Mouse (Mus musculus): ENCODE results near the gene Bcl6. TPM values are rescaled to one million over a fixed set of nuclear protein-coding genes. Genes with fewer than 3 reads are reported as not detected.

Gene Bcl6
- polyA plus RNA-seq, 1 experiment from 2014 or later, result 1.8 TPM

DNA sequence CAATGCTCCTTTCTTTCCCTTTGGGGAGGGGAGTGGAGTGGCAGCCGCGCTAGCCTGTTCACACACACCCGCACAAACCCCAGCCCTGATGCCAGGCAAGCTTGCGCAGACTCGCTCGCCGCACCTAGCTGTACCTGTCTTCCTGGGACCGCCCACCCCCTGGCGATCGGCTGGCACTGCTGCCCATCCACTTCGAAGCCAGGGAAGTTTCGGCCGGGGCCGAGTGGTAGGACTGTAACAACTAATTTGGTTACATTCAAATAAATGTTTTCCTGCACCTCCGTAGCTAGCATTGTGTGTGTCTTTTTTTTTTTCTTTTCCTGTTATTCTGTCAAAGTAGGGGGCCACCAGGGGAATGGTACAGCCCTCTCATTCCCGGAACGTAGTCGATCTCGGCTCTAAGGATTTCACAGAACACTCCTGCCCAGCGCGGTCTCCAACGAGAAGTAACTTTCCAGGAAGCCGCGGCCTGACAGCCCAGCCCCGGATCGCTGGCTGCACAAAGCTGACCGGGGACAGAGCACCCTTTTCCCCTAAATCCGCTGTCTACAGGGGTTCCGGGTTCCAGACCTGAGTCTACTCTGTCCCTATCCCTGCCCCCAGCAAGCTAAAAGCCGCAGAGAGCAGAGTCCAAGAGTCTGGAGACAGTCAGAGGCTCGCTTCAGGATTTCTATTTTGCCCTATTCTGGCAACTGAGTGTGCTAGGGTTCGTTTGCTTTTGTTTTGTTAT is 7.5 kb downstream of the Bcl6 start:
- no peak overlapping the region for H3K27ac ChIP-seq
- ATAC-seq (ENCODE audit: insufficient number of reproducible peaks, insufficient read depth, low FRiP score, low TSS enrichment, low read depth), result no peak
- peaks cover 33% of the 10 kb centered on the region for H3K27me3 ChIP-seq
- 1% methylated on average over 32 of the region's 32 CpGs for WGBS
- no peaks in the 10 kb centered on the region for H3K9me3 ChIP-seq
- peaks cover 6% of the 10 kb centered on the region; the same call in 1 of the 2 replicates for H3K36me3 ChIP-seq
- peak overlapping the region; percentile 92 for H3K4me2 ChIP-seq
- peak overlapping the region; percentile 64 for H3K9ac ChIP-seq
- H3K4me3 ChIP-seq, result peak overlapping the region; percentile 48
- peaks cover 54% of the 10 kb centered on the region for H3K4me1 ChIP-seq

DNA sequence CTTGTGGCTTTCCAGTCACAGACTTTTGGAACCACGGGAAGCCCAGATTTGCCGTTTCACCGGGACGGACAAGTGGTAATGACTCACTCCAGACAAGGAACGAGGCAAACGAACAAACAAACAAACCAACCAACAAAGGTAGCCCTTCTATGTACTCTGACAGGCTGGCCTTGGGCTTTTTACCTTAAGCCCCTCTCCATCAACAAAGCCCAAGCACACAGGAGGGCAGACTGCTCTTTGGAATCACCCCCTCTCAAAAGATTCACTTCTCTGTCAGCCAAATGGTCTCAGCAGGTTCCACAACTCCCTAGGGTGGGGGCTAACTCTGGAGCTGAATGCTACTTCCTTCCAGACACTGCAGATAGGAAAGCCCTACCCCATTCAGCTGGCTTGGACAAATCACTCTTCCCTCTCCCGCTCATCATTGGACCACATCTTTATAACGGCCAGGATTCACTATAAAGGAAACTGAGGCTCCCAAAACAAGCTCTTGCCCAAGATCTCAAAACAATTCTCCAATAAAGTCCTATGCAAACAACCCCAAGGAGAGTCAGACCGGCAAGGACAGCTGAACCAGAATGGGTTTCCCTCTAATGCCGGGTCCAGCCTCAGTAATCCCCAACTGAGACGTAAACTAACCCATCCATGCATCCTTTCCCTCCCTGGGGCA is 8.3 kb downstream of the Bcl6 start:
- ATAC-seq (ENCODE audit: insufficient number of reproducible peaks, insufficient read depth, low FRiP score, low TSS enrichment, low read depth), result no peak
- Histone ChIP-seq H3K36me3 (peaks cover 6% of the 10 kb centered on the region; the same call in 1 of the 2 replicates), H3K27me3 (peaks cover 32% of the 10 kb centered on the region), H3K4me1 (peaks cover 46% of the 10 kb centered on the region), H3K27ac (no peak overlapping the region), H3K4me2 (peak overlapping the region; percentile 92), H3K4me3 (peak overlapping the region; percentile 48), H3K9ac (peak overlapping the region; percentile 64), H3K9me3 (no peaks in the 10 kb centered on the region)
- WGBS, result 7% methylated on average over 11 of the region's 11 CpGs

DNA sequence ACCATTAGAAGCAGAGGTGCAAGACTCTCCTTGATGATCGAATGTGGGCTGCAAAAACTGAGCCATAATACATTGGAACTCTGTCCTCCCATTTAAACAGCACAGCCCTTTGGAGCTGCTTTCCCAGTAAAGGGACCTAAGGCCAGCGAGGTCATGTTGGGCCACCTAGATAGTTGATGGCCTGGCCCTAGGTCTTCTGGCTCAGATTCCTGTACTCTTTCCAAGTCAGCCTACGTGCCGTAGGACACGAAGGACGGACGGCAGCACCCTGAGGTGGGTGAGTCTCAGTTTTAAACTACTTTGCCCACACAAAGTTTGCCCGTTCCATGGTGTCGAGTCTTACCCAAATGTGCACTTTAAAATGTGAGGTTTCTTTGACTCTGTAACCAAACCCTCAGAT is 9.2 kb downstream of the Bcl6 start:
- Histone ChIP-seq H3K27ac (no peak overlapping the region), H3K36me3 (peaks cover 14% of the 10 kb centered on the region), H3K9ac (no peak overlapping the region), H3K4me1 (peaks cover 39% of the 10 kb centered on the region), H3K4me3 (no peak overlapping the region), H3K27me3 (peaks cover 32% of the 10 kb centered on the region), H3K4me2 (no peak overlapping the region), H3K9me3 (no peaks in the 10 kb centered on the region)
- WGBS, result 75% methylated on average over 9 of the region's 9 CpGs
- no peak for ATAC-seq (ENCODE audit: insufficient number of reproducible peaks, insufficient read depth, low FRiP score, low TSS enrichment, low read depth)

DNA sequence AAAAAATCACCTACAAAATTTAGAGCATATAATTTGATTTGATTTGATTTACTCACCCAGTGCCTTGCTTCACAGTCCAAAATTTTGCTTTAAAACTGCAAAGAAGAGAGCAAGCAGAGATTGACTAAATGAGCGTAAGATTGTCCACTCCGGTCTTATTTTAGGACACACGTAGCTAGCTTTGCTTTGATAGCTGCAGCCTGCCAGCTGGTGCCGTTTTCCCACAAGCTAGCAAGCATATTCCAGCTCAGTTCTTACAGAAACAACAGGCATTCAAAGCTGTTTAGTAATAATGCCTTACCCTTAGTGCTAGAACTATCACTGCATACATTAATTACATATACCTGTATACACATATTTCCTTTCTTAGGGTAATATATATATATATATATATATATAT is 10.2 kb downstream of the Bcl6 start:
- Histone ChIP-seq H3K9me3 (no peaks in the 10 kb centered on the region), H3K36me3 (peaks cover 20% of the 10 kb centered on the region), H3K4me3 (no peak overlapping the region), H3K9ac (no peak overlapping the region), H3K4me1 (peaks cover 32% of the 10 kb centered on the region), H3K4me2 (no peak overlapping the region), H3K27me3 (peaks cover 32% of the 10 kb centered on the region), H3K27ac (no peak overlapping the region)
- WGBS, result 65% methylated on average over 4 of the region's 4 CpGs
- ATAC-seq (ENCODE audit: insufficient number of reproducible peaks, insufficient read depth, low FRiP score, low TSS enrichment, low read depth), result no peak

DNA sequence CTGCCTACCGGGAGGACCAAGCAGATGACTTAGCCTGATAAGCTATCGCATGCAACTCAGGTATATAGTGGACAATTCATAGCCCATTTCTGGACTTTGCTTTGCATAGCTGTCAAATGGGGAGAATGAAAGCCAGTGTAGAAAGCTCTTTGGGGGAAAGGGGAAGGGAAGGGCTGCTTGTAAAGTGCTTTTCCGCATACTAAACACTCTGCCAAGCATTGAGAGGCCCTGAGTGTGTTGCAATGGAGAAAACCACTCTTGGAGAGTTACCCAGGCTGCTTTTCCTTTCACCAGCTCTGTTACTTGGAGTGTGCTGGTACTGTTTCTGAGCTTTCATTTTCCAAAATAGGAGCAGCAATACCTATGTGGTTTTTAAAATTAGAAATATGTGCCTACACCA is 10.9 kb downstream of the Bcl6 start:
- Histone ChIP-seq H3K27ac (no peak overlapping the region), H3K9me3 (no peaks in the 10 kb centered on the region), H3K4me2 (no peak overlapping the region), H3K36me3 (peaks cover 21% of the 10 kb centered on the region), H3K27me3 (peaks cover 32% of the 10 kb centered on the region), H3K4me1 (peaks cover 29% of the 10 kb centered on the region), H3K9ac (no peak overlapping the region), H3K4me3 (no peak overlapping the region)
- WGBS, result 81% methylated on average over 3 of the region's 3 CpGs
- no peak for ATAC-seq (ENCODE audit: insufficient number of reproducible peaks, insufficient read depth, low FRiP score, low TSS enrichment, low read depth)

DNA sequence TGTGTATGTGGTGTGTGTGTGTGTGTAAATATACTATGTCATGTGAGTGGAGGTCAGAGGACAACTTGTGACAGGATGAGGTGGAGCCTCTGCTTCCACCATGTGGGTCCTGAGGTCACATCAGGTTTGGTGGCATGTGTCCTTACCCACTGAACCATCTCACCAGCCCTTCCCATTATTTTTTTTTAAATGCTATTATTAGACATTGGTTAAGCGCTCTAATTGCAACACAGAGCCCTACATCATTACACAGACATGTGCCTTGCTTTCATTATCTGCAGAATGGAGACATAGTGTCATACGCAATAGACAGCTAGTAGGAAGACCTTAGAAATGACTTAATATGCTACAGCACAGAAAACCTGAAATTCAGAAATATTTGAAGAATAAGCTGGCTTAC is 12.5 kb downstream of the Bcl6 start:
- H3K9me3 ChIP-seq, result no peaks in the 10 kb centered on the region
- no peak overlapping the region for H3K4me3 ChIP-seq
- peaks cover 18% of the 10 kb centered on the region for H3K4me1 ChIP-seq
- H3K36me3 ChIP-seq, result peaks cover 32% of the 10 kb centered on the region
- no peak overlapping the region for H3K27ac ChIP-seq
- no peak for ATAC-seq (ENCODE audit: insufficient number of reproducible peaks, insufficient read depth, low FRiP score, low TSS enrichment, low read depth)
- no peak overlapping the region for H3K4me2 ChIP-seq
- no peak overlapping the region for H3K9ac ChIP-seq
- H3K27me3 ChIP-seq, result peaks cover 27% of the 10 kb centered on the region
- WGBS, result 82% methylated on average over 2 of the region's 2 CpGs

DNA sequence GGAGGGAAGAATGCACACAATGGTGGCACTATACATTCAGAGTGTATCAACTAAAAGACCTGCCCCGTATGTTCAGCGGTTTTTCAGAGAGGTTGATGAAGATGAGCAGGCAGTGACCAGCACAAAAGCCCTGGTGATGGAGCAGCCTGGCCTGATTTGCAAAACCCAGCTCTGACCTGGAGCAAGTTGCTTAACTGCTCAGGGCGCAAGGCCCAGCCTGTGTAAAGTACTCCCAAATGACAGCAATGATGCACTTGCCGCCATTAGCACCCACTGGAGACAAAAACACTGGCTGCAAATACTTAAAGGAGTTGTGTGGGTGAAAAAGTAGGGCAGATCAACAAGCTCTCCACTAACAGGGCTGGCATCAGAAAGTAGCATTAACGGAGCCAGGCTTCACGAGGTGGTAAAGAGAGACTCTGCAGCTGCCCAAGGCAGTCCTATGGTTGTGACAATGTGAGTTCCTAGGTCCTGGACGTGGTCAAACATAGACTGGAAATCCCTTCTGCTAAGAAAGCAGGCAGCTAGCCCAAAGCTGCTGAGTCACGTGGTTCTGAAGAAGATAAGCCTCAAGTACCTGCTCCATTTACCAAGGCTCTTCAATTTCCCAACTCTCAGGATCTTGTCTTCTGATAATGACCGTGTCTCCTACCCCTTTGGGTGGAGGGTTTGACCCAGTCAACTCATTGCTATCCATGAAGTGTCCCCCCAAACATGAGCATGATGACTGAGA is 14.9 kb downstream of the Bcl6 start:
- no peak overlapping the region for H3K4me2 ChIP-seq
- H3K27me3 ChIP-seq, result peaks cover 4% of the 10 kb centered on the region; the same call in 1 of the 2 replicates
- H3K27ac ChIP-seq, result no peak overlapping the region
- no peak for ATAC-seq (ENCODE audit: insufficient number of reproducible peaks, insufficient read depth, low FRiP score, low TSS enrichment, low read depth)
- 87% methylated on average over 9 of the region's 9 CpGs for WGBS
- H3K9me3 ChIP-seq, result no peaks in the 10 kb centered on the region
- H3K36me3 ChIP-seq, result peaks cover 35% of the 10 kb centered on the region
- H3K4me1 ChIP-seq, result peaks cover 24% of the 10 kb centered on the region
- no peak overlapping the region for H3K9ac ChIP-seq
- no peak overlapping the region for H3K4me3 ChIP-seq

DNA sequence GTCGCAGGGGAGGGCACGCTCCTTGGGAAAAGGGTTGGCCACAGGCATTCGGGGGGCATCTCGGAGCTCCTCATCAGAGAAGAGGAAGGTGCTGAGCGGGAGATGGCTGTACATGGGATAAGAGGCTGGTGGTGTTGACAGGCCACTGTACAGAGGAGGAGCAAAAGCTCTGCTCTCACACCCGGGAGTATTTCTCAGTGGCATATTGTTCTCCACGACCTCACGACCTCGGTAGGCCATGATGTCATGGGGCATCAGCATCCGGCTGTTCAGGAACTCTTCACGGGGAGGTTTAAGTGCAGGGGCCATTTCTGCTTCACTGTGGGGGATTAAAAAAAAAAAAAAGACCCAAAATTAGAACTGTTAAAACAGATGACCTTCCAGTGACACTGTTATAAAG is 15.8 kb downstream of the Bcl6 start:
- Histone ChIP-seq H3K4me3 (no peak overlapping the region), H3K9me3 (no peaks in the 10 kb centered on the region), H3K36me3 (peaks cover 41% of the 10 kb centered on the region), H3K27me3 (peaks cover 4% of the 10 kb centered on the region; the same call in 1 of the 2 replicates), H3K4me1 (peaks cover 27% of the 10 kb centered on the region), H3K9ac (no peak overlapping the region), H3K4me2 (no peak overlapping the region), H3K27ac (no peak overlapping the region)
- WGBS, result 75% methylated on average over 11 of the region's 11 CpGs
- no peak for ATAC-seq (ENCODE audit: insufficient number of reproducible peaks, insufficient read depth, low FRiP score, low TSS enrichment, low read depth)

DNA sequence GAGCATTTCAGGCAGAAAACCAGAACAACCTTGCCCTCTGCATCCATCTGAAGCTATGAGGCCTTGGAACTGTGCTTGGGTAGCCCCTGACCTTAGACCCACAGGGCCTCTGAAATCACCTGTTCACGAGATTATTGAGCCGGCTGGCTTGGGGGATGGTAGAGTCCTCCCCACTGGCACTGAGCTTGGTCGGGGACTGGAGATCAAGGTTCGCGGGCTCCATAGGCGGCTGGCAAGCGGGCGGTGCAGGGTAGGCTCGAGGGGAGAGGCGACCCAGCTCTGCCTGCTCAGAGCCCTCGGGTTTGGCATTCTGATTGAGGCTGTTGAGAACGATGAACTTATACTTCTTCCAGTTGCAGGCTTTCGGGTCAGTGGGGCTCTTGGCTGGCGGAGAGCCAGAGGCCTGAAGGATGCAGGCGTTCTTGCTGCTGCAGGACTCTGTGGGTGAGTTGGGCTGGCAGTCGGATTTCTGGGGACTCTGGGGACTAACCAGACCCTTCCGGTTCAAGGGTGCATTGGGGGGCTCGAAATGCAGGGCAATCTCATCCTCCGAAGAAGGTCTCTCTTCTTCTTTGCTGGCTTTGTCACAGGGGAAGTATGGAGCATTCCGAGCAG is 16.4 kb downstream of the Bcl6 start:
- Histone ChIP-seq H3K9ac (no peak overlapping the region), H3K27me3 (0 out of 2 replicates have a peak, but pooled peaks cover under 1% of the 10 kb centered on the region), H3K4me3 (no peak overlapping the region), H3K9me3 (no peaks in the 10 kb centered on the region), H3K27ac (no peak overlapping the region), H3K36me3 (peaks cover 46% of the 10 kb centered on the region), H3K4me1 (peaks cover 27% of the 10 kb centered on the region), H3K4me2 (no peak overlapping the region)
- ATAC-seq (ENCODE audit: insufficient number of reproducible peaks, insufficient read depth, low FRiP score, low TSS enrichment, low read depth), result no peak
- 78% methylated on average over 20 of the region's 20 CpGs for whole genome bisulfite sequencing

DNA sequence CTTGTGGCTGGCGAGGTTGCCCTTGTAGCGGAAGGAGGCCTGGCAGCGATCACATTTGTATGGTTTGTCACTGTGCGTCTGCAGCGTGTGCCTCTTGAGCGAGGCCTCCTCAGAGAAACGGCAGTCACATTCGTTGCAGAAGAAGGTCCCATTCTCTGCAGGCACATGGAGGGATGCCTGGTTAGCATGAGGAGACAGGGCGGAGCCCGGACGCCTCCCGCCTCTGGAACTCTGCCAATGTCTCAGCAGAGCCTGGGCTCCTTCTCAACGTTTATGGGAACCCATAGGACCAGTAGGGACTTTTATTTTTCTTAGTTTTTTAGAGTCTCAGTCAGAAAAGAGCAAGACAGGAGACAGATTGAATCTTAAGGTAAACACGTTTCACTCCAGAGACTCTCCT is 18.7 kb downstream of the Bcl6 start:
- no peak overlapping the region for H3K4me3 ChIP-seq
- no peak overlapping the region for H3K9ac ChIP-seq
- no peaks in the 10 kb centered on the region for H3K9me3 ChIP-seq
- no peak for ATAC-seq (ENCODE audit: insufficient number of reproducible peaks, insufficient read depth, low FRiP score, low TSS enrichment, low read depth)
- no peak overlapping the region for H3K4me2 ChIP-seq
- H3K36me3 ChIP-seq, result peaks cover 45% of the 10 kb centered on the region
- H3K27me3 ChIP-seq, result no peaks in the 10 kb centered on the region
- peak overlapping the region; percentile 75; the same call in 1 of the 2 replicates for H3K27ac ChIP-seq
- H3K4me1 ChIP-seq, result peaks cover 29% of the 10 kb centered on the region
- 64% methylated on average over 14 of the region's 14 CpGs for WGBS

DNA sequence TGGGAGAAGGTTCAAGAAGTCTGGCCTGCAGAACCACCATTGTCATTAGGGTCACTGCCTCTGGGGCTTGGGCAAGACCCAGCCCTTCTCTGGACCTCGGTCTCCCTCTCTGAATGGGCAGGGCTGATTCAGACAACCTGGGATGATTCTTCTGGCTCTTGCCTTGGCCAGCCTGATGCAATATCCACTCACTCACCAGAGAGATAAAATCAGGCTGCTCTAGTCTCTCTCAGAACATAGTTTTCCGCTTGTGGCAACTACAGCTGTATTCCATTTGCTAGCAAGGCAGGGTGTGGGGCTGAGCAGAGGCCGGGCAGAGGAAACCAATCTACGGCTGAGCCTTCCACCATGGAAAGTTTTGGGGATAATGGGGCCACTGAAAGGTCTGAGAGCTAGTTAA is 19.8 kb downstream of the Bcl6 start:
- H3K36me3 ChIP-seq, result peaks cover 37% of the 10 kb centered on the region
- 45% methylated on average over 4 of the region's 4 CpGs for WGBS

More for the DNA sequence above, 19.8 kb downstream of the Bcl6 start:
- Histone ChIP-seq H3K9ac (no peak overlapping the region), H3K4me1 (peaks cover 39% of the 10 kb centered on the region), H3K27me3 (no peaks in the 10 kb centered on the region), H3K27ac (peak overlapping the region; percentile 75), H3K4me2 (no peak overlapping the region), H3K4me3 (no peak overlapping the region), H3K9me3 (no peaks in the 10 kb centered on the region)
- ATAC-seq (ENCODE audit: insufficient number of reproducible peaks, insufficient read depth, low FRiP score, low TSS enrichment, low read depth), result no peak

Data from embryonic facial prominence, embryonic 13.5 days (tissue).